Mouse (Mus musculus) intestine, embryonic 14.5 days (tissue): Measurements from ENCODE around the gene Cacul1. TPM values are rescaled to one million over a fixed set of nuclear protein-coding genes. Genes with fewer than 3 reads are reported as not detected.

Experiments
- ATAC-seq: fragments of 200-750 bp; cut with Nextera tagmentation; replicated peaks from 2 replicates; pipeline ENCODE4 v1.8.0; 2017; ENCODE audit warnings: low read depth, moderate number of reproducible peaks, moderate TSS enrichment, moderate library complexity; ENCODE audit not compliant: low FRiP score, low TSS enrichment
- DNase-seq: peaks from one replicate; pipeline ENCODE4 v3.0.0-alpha.2; 2018; ENCODE audit warnings: low spot score
- H3K27ac ChIP-seq: fragments of 300-500 bp; sonication (generic); 2 replicates; pipeline ENCODE4 v1.5.1; 2014; ENCODE audit warnings: low read depth, mild to moderate bottlenecking, control low read depth
- H3K27me3 ChIP-seq: fragments of 300-500 bp; sonication (generic); replicated peaks from 2 replicates; pipeline ENCODE4 v1.6.1; 2014; ENCODE audit warnings: low read length, control low read depth; ENCODE audit not compliant: control insufficient read depth, insufficient read depth
- H3K36me3 ChIP-seq: fragments of 300-500 bp; sonication (generic); 2 replicates; pipeline ENCODE4 v1.6.1; 2014; ENCODE audit warnings: low read length, control low read depth; ENCODE audit not compliant: control insufficient read depth, insufficient read depth
- H3K4me1 ChIP-seq: fragments of 300-500 bp; sonication (generic); replicated peaks from 2 replicates; pipeline ENCODE4 v1.6.1; 2014; ENCODE audit warnings: low read length, control low read depth, mixed read lengths; ENCODE audit not compliant: control insufficient read depth, insufficient read depth
- H3K4me2 ChIP-seq: fragments of 300-500 bp; sonication (generic); 2 replicates; pipeline ENCODE4 v1.6.1; 2014; ENCODE audit warnings: low read length
- H3K4me3 ChIP-seq: fragments of 300-500 bp; sonication (generic); 2 replicates; pipeline ENCODE4 v1.5.1; 2014; ENCODE audit warnings: low read depth, low read length, control low read depth, mixed read lengths
- H3K9ac ChIP-seq: fragments of 300-500 bp; sonication (generic); 2 replicates; pipeline ENCODE4 v1.6.1; 2014; ENCODE audit warnings: mild to moderate bottlenecking, low read length
- H3K9me3 ChIP-seq: fragments of 300-500 bp; sonication (generic); 2 replicates; pipeline ENCODE4 v1.6.1; 2016; ENCODE audit warnings: low read length, control low read depth; ENCODE audit not compliant: control insufficient read depth
- WGBS: fragments of 180-500 bp; shearing (Covaris S2); extraction: QIAGEN DNeasy Blood & Tissue Kit; methylation state at CpG from one replicate; pipeline ENCODE4 v1.1.7; 2014; 5-methylcytosine and 5-hydroxymethylcytosine counted together
- polyA plus RNA-seq: library from polyadenylated mRNA; unstranded; fragments of >200 nt; fragmentation: Nextera tagmentation; extraction: Ambion mirVana; gene quantifications from 2 replicates; pipeline ENCODE4 v1.2.1, GENCODE M21; 2014

The Cacul1 gene
- polyA plus RNA-seq, 1 experiment from 2014 or later = 23.9 TPM

- Histone ChIP-seq H3K4me2 (no peak overlapping the region), H3K9ac (no peak overlapping the region), H3K9me3 (no peaks in the 10 kb centered on the region), H3K36me3 (peaks cover 32% of the 10 kb centered on the region), H3K4me1 (no peaks in the 10 kb centered on the region), H3K27ac (no peak overlapping the region), H3K27me3 (no peaks in the 10 kb centered on the region), H3K4me3 (no peak overlapping the region)
- ATAC-seq (no peak), DNase-seq (no peak)
- WGBS = 75% methylated on average over 3 of the region's 3 CpGs
These were observed 56.1 kb downstream of the Cacul1 start for GRCm38 (mm10) chr19:60524678-60525077.

- WGBS = 93% methylated on average over 3 of the region's 3 CpGs
These were observed 60.7 kb downstream of the Cacul1 start for GRCm38 (mm10) chr19:60520131-60520530.

GRCm38 (mm10) chr19:60515064-60515463 lies 65.8 kb downstream of the Cacul1 start:
- H3K36me3 ChIP-seq = no peaks in the 10 kb centered on the region
- H3K9ac ChIP-seq = no peak overlapping the region
- no peak for ATAC-seq
- no peaks in the 10 kb centered on the region for H3K27me3 ChIP-seq
- no peaks in the 10 kb centered on the region for H3K9me3 ChIP-seq
- H3K4me3 ChIP-seq = no peak overlapping the region
- H3K4me2 ChIP-seq = no peak overlapping the region
- no peak overlapping the region for H3K27ac ChIP-seq
- 69% methylated on average over 2 of the region's 2 CpGs for WGBS
- H3K4me1 ChIP-seq = no peaks in the 10 kb centered on the region
- no peak for DNase-seq

More at GRCm38 (mm10) chr19:60520131-60520530, 60.7 kb downstream of the Cacul1 start:
- Histone ChIP-seq H3K27me3 (no peaks in the 10 kb centered on the region), H3K36me3 (peaks cover 7% of the 10 kb centered on the region; the same call in 1 of the 2 replicates), H3K4me2 (no peak overlapping the region), H3K27ac (no peak overlapping the region), H3K4me1 (no peaks in the 10 kb centered on the region), H3K9me3 (no peaks in the 10 kb centered on the region), H3K9ac (no peak overlapping the region), H3K4me3 (no peak overlapping the region)
- no peak for ATAC-seq
- no peak for DNase-seq

GRCm38 (mm10) chr19:60513431-60513830 lies 67.4 kb downstream of the Cacul1 start:
- Histone ChIP-seq H3K4me2 (no peak overlapping the region), H3K36me3 (no peaks in the 10 kb centered on the region), H3K27me3 (no peaks in the 10 kb centered on the region), H3K4me1 (no peaks in the 10 kb centered on the region), H3K27ac (no peak overlapping the region), H3K9me3 (no peaks in the 10 kb centered on the region), H3K4me3 (no peak overlapping the region), H3K9ac (no peak overlapping the region)
- no peak for ATAC-seq
- DNase-seq = no peak
- WGBS = 56% methylated on average over 3 of the region's 3 CpGs

- no peak for DNase-seq
- no peaks in the 10 kb centered on the region for H3K36me3 ChIP-seq
- H3K4me1 ChIP-seq = no peaks in the 10 kb centered on the region
- H3K27ac ChIP-seq = no peak overlapping the region
- no peak for ATAC-seq
- H3K9me3 ChIP-seq = no peaks in the 10 kb centered on the region
- H3K27me3 ChIP-seq = no peaks in the 10 kb centered on the region
- H3K4me2 ChIP-seq = no peak overlapping the region
- no peak overlapping the region for H3K4me3 ChIP-seq
- H3K9ac ChIP-seq = no peak overlapping the region
These were observed 80.6 kb downstream of the Cacul1 start for GRCm38 (mm10) chr19:60500209-60500608.

GRCm38 (mm10) chr19:60497171-60497570 lies 83.7 kb downstream of the Cacul1 start:
- no peaks in the 10 kb centered on the region for H3K36me3 ChIP-seq
- no peak overlapping the region for H3K27ac ChIP-seq
- H3K4me1 ChIP-seq = no peaks in the 10 kb centered on the region
- H3K27me3 ChIP-seq = no peaks in the 10 kb centered on the region
- no peak overlapping the region for H3K4me3 ChIP-seq
- DNase-seq (no peak), ATAC-seq (no peak)
- H3K9me3 ChIP-seq = no peaks in the 10 kb centered on the region
- no peak overlapping the region for H3K4me2 ChIP-seq
- 73% methylated on average over 4 of the region's 4 CpGs for WGBS
- H3K9ac ChIP-seq = no peak overlapping the region

GRCm38 (mm10) chr19:60495772-60496171 lies 85.1 kb downstream of the Cacul1 start:
- 46% methylated on average over 3 of the region's 3 CpGs for WGBS
- ATAC-seq = no peak
- Histone ChIP-seq H3K36me3 (no peaks in the 10 kb centered on the region), H3K27ac (no peak overlapping the region), H3K9me3 (no peaks in the 10 kb centered on the region), H3K4me2 (no peak overlapping the region), H3K4me3 (no peak overlapping the region), H3K27me3 (no peaks in the 10 kb centered on the region), H3K4me1 (no peaks in the 10 kb centered on the region), H3K9ac (no peak overlapping the region)
- DNase-seq = no peak

GRCm38 (mm10) chr19:60489566-60489965 lies 91.3 kb downstream of the Cacul1 start:
- Histone ChIP-seq H3K36me3 (no peaks in the 10 kb centered on the region), H3K27me3 (no peaks in the 10 kb centered on the region), H3K4me2 (no peak overlapping the region), H3K4me1 (no peaks in the 10 kb centered on the region), H3K9ac (no peak overlapping the region), H3K9me3 (no peaks in the 10 kb centered on the region), H3K27ac (no peak overlapping the region), H3K4me3 (no peak overlapping the region)
- DNase-seq (no peak), ATAC-seq (no peak)
- WGBS = 70% methylated on average over 1 of the region's 1 CpGs

- no peaks in the 10 kb centered on the region for H3K4me1 ChIP-seq
- H3K4me3 ChIP-seq = no peak overlapping the region
- H3K27ac ChIP-seq = no peak overlapping the region
- H3K27me3 ChIP-seq = no peaks in the 10 kb centered on the region
- no peak overlapping the region for H3K4me2 ChIP-seq
- ATAC-seq = no peak
- no peak overlapping the region for H3K9ac ChIP-seq
- no peaks in the 10 kb centered on the region for H3K9me3 ChIP-seq
- no peak for DNase-seq
- H3K36me3 ChIP-seq = no peaks in the 10 kb centered on the region
These were observed 95.6 kb downstream of the Cacul1 start for GRCm38 (mm10) chr19:60485261-60485660.
